In the genomic region with DNA sequence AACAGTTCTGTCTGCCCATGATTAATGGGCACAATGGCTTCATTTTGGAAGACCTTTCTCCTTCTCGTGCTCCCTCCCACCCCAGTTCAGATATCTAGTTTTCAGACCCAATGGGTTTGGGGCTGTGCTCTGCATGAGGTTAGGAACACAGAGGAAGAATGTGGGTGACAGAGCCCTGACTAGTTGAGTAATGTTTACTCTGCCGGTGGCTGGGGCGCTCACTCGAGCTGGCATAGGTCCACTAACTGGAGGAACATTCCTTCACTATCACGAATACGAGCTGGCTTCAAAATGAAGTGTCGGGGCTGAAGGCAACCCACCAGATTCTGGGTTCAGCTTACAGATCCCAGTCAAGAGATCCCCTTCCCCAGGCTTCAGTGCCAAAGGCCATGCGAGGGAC, we compare ENCODE assay signal across 12 mouse cellular contexts. TPM values are rescaled to one million over a fixed set of nuclear protein-coding genes. Genes with fewer than 3 reads are reported as not detected.
DNase-seq lines count a peak whose midpoint lies in the region; ATAC-seq lines count a peak whose summit lies in the region.
"Had no signal": no experiment of that assay in that cellular context is flagged by ENCODE, and none has a peak within 500 bp of the region (broad histone marks: within the 10 kb centered on the region; RNA-seq: fewer than 3 reads in every experiment).

No protein-coding gene starts in this region.

- DNase-seq in NIH3T3 (ENCODE audit: low read depth): peak; percentile 79
- peak; percentile 32 to 55 for DNase-seq in heart, postnatal 10 days
- no peak for DNase-seq in MN1 (ENCODE audit: low spot score)
- no peak for DNase-seq in midbrain, embryonic 11.5 days (ENCODE audit: low spot score, missing footprints)
- DNase-seq: cerebellum, adult 2 months; gastrocnemius, adult 2 months; midbrain, embryonic 14.5 days had no signal

- H3K9me3 ChIP-seq in heart, embryonic 12.5 days (replicated peaks): no peaks in the 10 kb centered on the region
- no peaks in the 10 kb centered on the region for H3K9me3 ChIP-seq in heart, embryonic 11.5 days (replicated peaks; ENCODE audit: control insufficient read depth, low read length)
- H3K9me3 ChIP-seq in lung, embryonic 15.5 days: no peaks in the 10 kb centered on the region
- H3K9me3 ChIP-seq in midbrain, embryonic 11.5 days (ENCODE audit: control insufficient read depth, low read length): no peaks in the 10 kb centered on the region
- H3K9me3 ChIP-seq: limb, embryonic 10.5 days had no signal

- ATAC-seq in heart, embryonic 12.5 days (ENCODE audit: insufficient number of reproducible peaks, low FRiP score): no peak
- no peak for ATAC-seq in heart, embryonic 11.5 days (replicated peaks; ENCODE audit: insufficient number of reproducible peaks, low FRiP score, low TSS enrichment)
- peak; percentile 55; the same call in 1 of the 2 replicates for ATAC-seq in lung, embryonic 15.5 days (ENCODE audit: borderline replicate concordance, extremely low read depth, low FRiP score, low TSS enrichment)
- ATAC-seq in midbrain, embryonic 11.5 days (ENCODE audit: low FRiP score): no peak
- no peak for ATAC-seq in cerebellum, adult (ENCODE audit: insufficient number of reproducible peaks, low FRiP score, low TSS enrichment)

- H3K36me3 ChIP-seq in heart, embryonic 12.5 days: no peaks in the 10 kb centered on the region
- H3K36me3 ChIP-seq in heart, embryonic 11.5 days (ENCODE audit: control insufficient read depth, insufficient read depth, low read length): no peaks in the 10 kb centered on the region
- H3K36me3 ChIP-seq in lung, embryonic 15.5 days: no peaks in the 10 kb centered on the region
- H3K36me3 ChIP-seq in midbrain, embryonic 11.5 days (ENCODE audit: control insufficient read depth, insufficient read depth, low read length): no peaks in the 10 kb centered on the region
- H3K36me3 ChIP-seq: limb, embryonic 10.5 days had no signal

- peaks cover 18% of the 10 kb centered on the region for H3K4me1 ChIP-seq in heart, embryonic 12.5 days (replicated peaks)
- H3K4me1 ChIP-seq in heart, embryonic 11.5 days (ENCODE audit: control insufficient read depth, insufficient read depth, low read length): peaks cover 4% of the 10 kb centered on the region; the same call in 1 of the 2 replicates
- peaks cover 43% of the 10 kb centered on the region for H3K4me1 ChIP-seq in lung, embryonic 15.5 days
- no peaks in the 10 kb centered on the region for H3K4me1 ChIP-seq in midbrain, embryonic 11.5 days (ENCODE audit: control insufficient read depth, insufficient read depth, low read length)

- H3K4me2 ChIP-seq in heart, embryonic 12.5 days: peak overlapping the region; percentile 16; the same call in 1 of the 2 replicates
- H3K4me2 ChIP-seq in heart, embryonic 11.5 days: no peak overlapping the region
- H3K4me2 ChIP-seq in lung, embryonic 15.5 days: no peak overlapping the region
- no peak overlapping the region for H3K4me2 ChIP-seq in midbrain, embryonic 11.5 days

- intact Hi-C loops in heart, postnatal 10 days (cut with DNase I): no loop called here

- H3K27me3 ChIP-seq in heart, embryonic 12.5 days (replicated peaks): no peaks in the 10 kb centered on the region; the same call in 1 of the 2 replicates
- H3K27me3 ChIP-seq in heart, embryonic 11.5 days (ENCODE audit: control insufficient read depth, insufficient read depth, low read length): no peaks in the 10 kb centered on the region
- no peaks in the 10 kb centered on the region for H3K27me3 ChIP-seq in lung, embryonic 15.5 days
- H3K27me3 ChIP-seq in midbrain, embryonic 11.5 days (ENCODE audit: control insufficient read depth, insufficient read depth, low read length): no peaks in the 10 kb centered on the region

- no peak overlapping the region for H3K9ac ChIP-seq in heart, embryonic 12.5 days
- no peak overlapping the region for H3K9ac ChIP-seq in heart, embryonic 11.5 days (ENCODE audit: low read depth, low read length)
- H3K9ac ChIP-seq in lung, embryonic 15.5 days: no peak overlapping the region
- H3K9ac ChIP-seq in midbrain, embryonic 11.5 days (ENCODE audit: low read length): no peak overlapping the region

- no peak overlapping the region for H3K27ac ChIP-seq in heart, embryonic 12.5 days (ENCODE audit: poor library complexity, severe bottlenecking)
- H3K27ac ChIP-seq in heart, embryonic 11.5 days (ENCODE audit: low read depth, low read length): no peak overlapping the region
- peak overlapping the region; percentile 91 for H3K27ac ChIP-seq in lung, embryonic 15.5 days
- no peak overlapping the region for H3K27ac ChIP-seq in midbrain, embryonic 11.5 days (ENCODE audit: low read depth, low read length)
- H3K27ac ChIP-seq: gastrocnemius, adult 2 months; limb, embryonic 10.5 days had no signal

- 17% methylated on average over 8 of the region's 8 CpGs for WGBS in heart, embryonic 12.5 days
- 35% methylated on average over 8 of the region's 8 CpGs for WGBS in heart, embryonic 11.5 days (ENCODE audit: insufficient replicate concordance)
- 16% methylated on average over 8 of the region's 8 CpGs for WGBS in lung, embryonic 15.5 days
- 83% methylated on average over 8 of the region's 8 CpGs for whole genome bisulfite sequencing in midbrain, embryonic 11.5 days

- no peak overlapping the region for H3K4me3 ChIP-seq in heart, embryonic 12.5 days
- H3K4me3 ChIP-seq in heart, embryonic 11.5 days (ENCODE audit: low read depth, low read length): no peak overlapping the region
- no peak overlapping the region for H3K4me3 ChIP-seq in lung, embryonic 15.5 days
- no peak overlapping the region for H3K4me3 ChIP-seq in midbrain, embryonic 11.5 days (ENCODE audit: low read depth, low read length)
- H3K4me3 ChIP-seq: gastrocnemius, adult 2 months; limb, embryonic 10.5 days had no signal

RNA-seq across cellular contexts. Expression of a gene that starts 27.9 kb away (rescaled TPM):
- 0.09 and 0.24 TPM in 2 replicates for polyA plus RNA-seq in heart, embryonic 12.5 days (2016; fragmentation: Nextera tagmentation; extraction: Ambion mirVana)
- 0.30 TPM in 1 of 2 replicates, not detected in the other for polyA plus RNA-seq in heart, embryonic 11.5 days (2014; fragmentation: Nextera tagmentation; extraction: Ambion mirVana)
- not detected for total RNA-seq in heart, postnatal 10 days (2021)
- polyA plus RNA-seq in lung, embryonic 15.5 days (2015; fragmentation: Nextera tagmentation; extraction: Ambion mirVana): 8.3 and 9.5 TPM in 2 replicates
- not detected in 2 replicates for polyA plus RNA-seq in midbrain, embryonic 11.5 days (2014; fragmentation: Nextera tagmentation; extraction: Ambion mirVana)
- total RNA-seq: gastrocnemius, adult 2 months had no signal
- polyA plus RNA-seq: limb, embryonic 10.5 days had no signal

Comparison
In these comparisons a context has a peak if more than half of its experiments do, and no peak if none do; other contexts are left out.
1. DNase-seq: peak in NIH3T3 (single experiment) and heart, postnatal 10 days (2 of 2); none in MN1 (single experiment) and midbrain, embryonic 11.5 days (single experiment).